Mouse (Mus musculus): ENCODE results near the gene Lmo4. TPM values are rescaled to one million over a fixed set of nuclear protein-coding genes. Genes with fewer than 3 reads are reported as not detected.
A peak's percentile ranks its signal among the peaks of the same experiment; 100 is the strongest.

Lmo4 gene
- polyA plus RNA-seq, 1 experiment = 28.9 TPM

GRCm38 (mm10) chr3:144206942-144207341 lies 1.9 kb upstream of the Lmo4 start:
- Histone ChIP-seq H3K27ac (ENCODE audit: insufficient read depth, low read length) (no peak overlapping the region), H3K4me3 (ENCODE audit: low read depth, low read length) (no peak overlapping the region), H3K4me1 (ENCODE audit: control insufficient read depth, insufficient read depth, low read length) (peaks cover 1% of the 10 kb centered on the region), H3K27me3 (ENCODE audit: control insufficient read depth, insufficient read depth, low read length, poor library complexity, severe bottlenecking) (no peaks in the 10 kb centered on the region), H3K36me3 (ENCODE audit: control insufficient read depth, insufficient read depth, low read length, poor library complexity, severe bottlenecking) (no peaks in the 10 kb centered on the region), H3K9me3 (replicated peaks; ENCODE audit: control insufficient read depth, insufficient read depth, low read length, poor library complexity, severe bottlenecking) (no peaks in the 10 kb centered on the region), H3K9ac (ENCODE audit: low read depth, poor library complexity, severe bottlenecking) (no peak overlapping the region)
- no peak for TF ChIP-seq CTCF (IDR thresholded peaks at IDR 0.05; ENCODE audit: low read depth, low read length)
- no peak for TF ChIP-seq EP300 (IDR thresholded peaks at IDR 0.05; ENCODE audit: insufficient read depth, low read depth, low read length)
- no peak for TF ChIP-seq POLR2A (IDR thresholded peaks at IDR 0.05; ENCODE audit: insufficient read depth, low read length)

DNA sequence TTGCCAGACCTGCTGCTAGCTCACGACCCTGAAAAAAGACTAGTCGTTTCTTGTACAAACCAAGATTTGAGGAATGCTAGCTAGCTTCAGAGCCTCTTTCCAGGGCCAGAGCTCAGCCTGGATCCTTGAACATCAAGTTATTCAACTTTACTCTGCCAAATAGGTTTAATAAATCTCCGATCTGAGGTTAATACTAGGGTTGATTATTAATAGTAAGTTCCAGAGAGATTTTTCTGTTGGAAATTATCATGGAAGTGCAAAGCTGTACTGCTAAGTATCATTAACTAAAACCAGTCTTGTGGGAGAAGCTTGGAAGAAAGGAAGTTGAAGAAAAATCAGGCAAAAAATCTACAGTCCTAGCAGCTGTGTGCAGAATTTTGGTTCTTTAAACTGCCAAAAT lies 1.2 kb upstream of the Lmo4 start:
- H3K27me3 ChIP-seq (ENCODE audit: control insufficient read depth, insufficient read depth, low read length, poor library complexity, severe bottlenecking) = no peaks in the 10 kb centered on the region
- TF ChIP-seq EP300 (IDR thresholded peaks at IDR 0.05; ENCODE audit: insufficient read depth, low read depth, low read length) (no peak), CTCF (IDR thresholded peaks at IDR 0.05; ENCODE audit: low read depth, low read length) (no peak), POLR2A (IDR thresholded peaks at IDR 0.05; ENCODE audit: insufficient read depth, low read length) (no peak)
- H3K9me3 ChIP-seq (replicated peaks; ENCODE audit: control insufficient read depth, insufficient read depth, low read length, poor library complexity, severe bottlenecking) = no peaks in the 10 kb centered on the region
- peak overlapping the region; percentile 93 for H3K9ac ChIP-seq (ENCODE audit: low read depth, poor library complexity, severe bottlenecking)
- H3K27ac ChIP-seq (ENCODE audit: insufficient read depth, low read length) = no peak overlapping the region
- H3K4me1 ChIP-seq (ENCODE audit: control insufficient read depth, insufficient read depth, low read length) = peaks cover 1% of the 10 kb centered on the region
- no peaks in the 10 kb centered on the region; the same call in 1 of the 2 replicates for H3K36me3 ChIP-seq (ENCODE audit: control insufficient read depth, insufficient read depth, low read length, poor library complexity, severe bottlenecking)
- H3K4me3 ChIP-seq (ENCODE audit: low read depth, low read length) = peak overlapping the region; percentile 80

- peak overlapping the region; percentile 34 for H3K27ac ChIP-seq (ENCODE audit: insufficient read depth, low read length)
- peaks cover 1% of the 10 kb centered on the region for H3K4me1 ChIP-seq (ENCODE audit: control insufficient read depth, insufficient read depth, low read length)
- no peaks in the 10 kb centered on the region for H3K9me3 ChIP-seq (replicated peaks; ENCODE audit: control insufficient read depth, insufficient read depth, low read length, poor library complexity, severe bottlenecking)
- H3K9ac ChIP-seq (ENCODE audit: low read depth, poor library complexity, severe bottlenecking) = peak overlapping the region; percentile 93
- TF ChIP-seq POLR2A (IDR thresholded peaks at IDR 0.05; ENCODE audit: insufficient read depth, low read length) (no peak), EP300 (IDR thresholded peaks at IDR 0.05; ENCODE audit: insufficient read depth, low read depth, low read length) (no peak), CTCF (IDR thresholded peaks at IDR 0.05; ENCODE audit: low read depth, low read length) (no peak)
- H3K27me3 ChIP-seq (ENCODE audit: control insufficient read depth, insufficient read depth, low read length, poor library complexity, severe bottlenecking) = no peaks in the 10 kb centered on the region
- no peaks in the 10 kb centered on the region; the same call in 1 of the 2 replicates for H3K36me3 ChIP-seq (ENCODE audit: control insufficient read depth, insufficient read depth, low read length, poor library complexity, severe bottlenecking)
- peak overlapping the region; percentile 80 for H3K4me3 ChIP-seq (ENCODE audit: low read depth, low read length)
Observed at GRCm38 (mm10) chr3:144205351-144206153, 532 bp upstream of the Lmo4 start.

DNA sequence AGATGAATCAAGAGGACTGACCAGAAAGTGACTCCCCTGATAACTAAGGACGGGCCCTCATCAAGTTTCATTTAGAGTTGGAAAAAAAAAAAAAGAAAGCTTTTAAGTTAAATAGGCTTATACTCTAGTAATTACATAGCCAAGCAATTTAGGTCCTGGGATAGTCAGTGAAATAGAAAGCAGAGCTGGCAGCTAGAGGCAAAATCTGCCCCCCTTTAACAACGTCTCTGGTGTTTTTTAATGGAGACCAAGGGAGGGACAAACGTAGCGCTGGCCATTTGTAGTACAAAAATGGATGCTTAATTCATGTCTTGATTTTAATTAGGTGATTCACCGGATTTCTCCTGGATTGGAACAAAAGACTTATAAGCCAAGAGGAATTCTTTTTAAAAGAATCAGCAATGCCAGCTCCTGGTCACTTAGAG lies 1.0 kb downstream of the Lmo4 start:
- Histone ChIP-seq H3K36me3 (ENCODE audit: control insufficient read depth, insufficient read depth, low read length, poor library complexity, severe bottlenecking) (no peaks in the 10 kb centered on the region; the same call in 1 of the 2 replicates), H3K27me3 (ENCODE audit: control insufficient read depth, insufficient read depth, low read length, poor library complexity, severe bottlenecking) (0 out of 2 replicates have a peak, but pooled peaks cover 2% of the 10 kb centered on the region), H3K27ac (ENCODE audit: insufficient read depth, low read length) (no peak overlapping the region), H3K9ac (ENCODE audit: low read depth, poor library complexity, severe bottlenecking) (peak overlapping the region; percentile 93), H3K9me3 (replicated peaks; ENCODE audit: control insufficient read depth, insufficient read depth, low read length, poor library complexity, severe bottlenecking) (no peaks in the 10 kb centered on the region; the same call in 1 of the 2 replicates), H3K4me1 (ENCODE audit: control insufficient read depth, insufficient read depth, low read length) (peaks cover 1% of the 10 kb centered on the region), H3K4me3 (ENCODE audit: low read depth, low read length) (peak overlapping the region; percentile 73)
- TF ChIP-seq CTCF (IDR thresholded peaks at IDR 0.05; ENCODE audit: low read depth, low read length) (no peak), EP300 (IDR thresholded peaks at IDR 0.05; ENCODE audit: insufficient read depth, low read depth, low read length) (no peak), POLR2A (IDR thresholded peaks at IDR 0.05; ENCODE audit: insufficient read depth, low read length) (no peak)

GRCm38 (mm10) chr3:144203259-144203987 lies 1.6 kb downstream of the Lmo4 start:
- no peak for TF ChIP-seq POLR2A (IDR thresholded peaks at IDR 0.05; ENCODE audit: insufficient read depth, low read length)
- TF ChIP-seq CTCF (IDR thresholded peaks at IDR 0.05; ENCODE audit: low read depth, low read length) = no peak
- TF ChIP-seq EP300 (IDR thresholded peaks at IDR 0.05; ENCODE audit: insufficient read depth, low read depth, low read length) = no peak
- Histone ChIP-seq H3K27ac (ENCODE audit: insufficient read depth, low read length) (peak overlapping the region; percentile 8; the same call in 1 of the 2 replicates), H3K4me3 (ENCODE audit: low read depth, low read length) (peak overlapping the region; percentile 51), H3K36me3 (ENCODE audit: control insufficient read depth, insufficient read depth, low read length, poor library complexity, severe bottlenecking) (no peaks in the 10 kb centered on the region; the same call in 1 of the 2 replicates), H3K9ac (ENCODE audit: low read depth, poor library complexity, severe bottlenecking) (peak overlapping the region; percentile 44; the same call in 1 of the 2 replicates), H3K9me3 (replicated peaks; ENCODE audit: control insufficient read depth, insufficient read depth, low read length, poor library complexity, severe bottlenecking) (no peaks in the 10 kb centered on the region; the same call in 1 of the 2 replicates), H3K27me3 (ENCODE audit: control insufficient read depth, insufficient read depth, low read length, poor library complexity, severe bottlenecking) (peaks cover 3% of the 10 kb centered on the region; the same call in 1 of the 2 replicates), H3K4me1 (ENCODE audit: control insufficient read depth, insufficient read depth, low read length) (peaks cover 1% of the 10 kb centered on the region)

All from ES-Bruce4 (cell line).